Mouse (Mus musculus) forebrain, embryonic 11.5 days (tissue): ENCODE data around the gene Rnaseh1. TPM values are rescaled to one million over a fixed set of nuclear protein-coding genes. Genes with fewer than 3 reads are reported as not detected.

Experiments
- ATAC-seq: fragments of 200-750 bp; cut with Nextera tagmentation; replicated peaks from 2 replicates; pipeline ENCODE4 v1.8.0; 2017; ENCODE audit warnings: moderate TSS enrichment; ENCODE audit not compliant: low FRiP score
- DNase-seq: peaks from one replicate; pipeline ENCODE4 v3.0.0-alpha.2; 2017; ENCODE audit warnings: low spot score
- H3K27ac ChIP-seq: fragments of 300-500 bp; sonication (generic); 2 replicates; pipeline ENCODE4 v1.5.1; 2014; ENCODE audit warnings: low read depth, low read length
- H3K27me3 ChIP-seq: fragments of 300-500 bp; sonication (generic); 2 replicates; pipeline ENCODE4 v1.6.1; 2014; ENCODE audit warnings: mild to moderate bottlenecking, low read length, mixed read lengths; ENCODE audit not compliant: control insufficient read depth, insufficient read depth
- H3K36me3 ChIP-seq: fragments of 300-500 bp; sonication (generic); 2 replicates; pipeline ENCODE4 v1.6.1; 2014; ENCODE audit warnings: mild to moderate bottlenecking, low read length, moderate library complexity, mixed read lengths; ENCODE audit not compliant: control insufficient read depth, insufficient read depth
- H3K4me1 ChIP-seq: fragments of 300-500 bp; sonication (generic); replicated peaks from 2 replicates; pipeline ENCODE4 v1.6.1; 2014; ENCODE audit warnings: low read length, mixed read lengths; ENCODE audit not compliant: control insufficient read depth, insufficient read depth
- H3K4me2 ChIP-seq: fragments of 300-500 bp; sonication (generic); 2 replicates; pipeline ENCODE4 v1.6.1; 2014; ENCODE audit warnings: low read depth, mild to moderate bottlenecking, low read length, moderate library complexity, mixed read lengths; ENCODE audit not compliant: severe bottlenecking
- H3K4me3 ChIP-seq: fragments of 300-500 bp; sonication (generic); 2 replicates; pipeline ENCODE4 v1.5.1; 2014; ENCODE audit warnings: low read depth, low read length
- H3K9ac ChIP-seq: fragments of 300-500 bp; sonication (generic); 2 replicates; pipeline ENCODE4 v1.6.1; 2014; ENCODE audit warnings: low read length
- H3K9me3 ChIP-seq: fragments of 300-500 bp; sonication (generic); 2 replicates; pipeline ENCODE4 v1.6.1; 2016; ENCODE audit warnings: low read length, mixed read lengths; ENCODE audit not compliant: control insufficient read depth
- WGBS: fragments of 180-500 bp; shearing (Covaris S2); extraction: QIAGEN DNeasy Blood & Tissue Kit; methylation state at CpG from one replicate; pipeline ENCODE4 v1.1.7; 2014; 5-methylcytosine and 5-hydroxymethylcytosine counted together
- polyA plus RNA-seq: library from polyadenylated mRNA; unstranded; fragments of >200 nt; fragmentation: Nextera tagmentation; extraction: Ambion mirVana; gene quantifications from 2 replicates; pipeline ENCODE4 v1.2.1, GENCODE M21; 2014

Gene Rnaseh1
- polyA plus RNA-seq, 1 experiment from 2014 or later = 27.6 TPM

DNA sequence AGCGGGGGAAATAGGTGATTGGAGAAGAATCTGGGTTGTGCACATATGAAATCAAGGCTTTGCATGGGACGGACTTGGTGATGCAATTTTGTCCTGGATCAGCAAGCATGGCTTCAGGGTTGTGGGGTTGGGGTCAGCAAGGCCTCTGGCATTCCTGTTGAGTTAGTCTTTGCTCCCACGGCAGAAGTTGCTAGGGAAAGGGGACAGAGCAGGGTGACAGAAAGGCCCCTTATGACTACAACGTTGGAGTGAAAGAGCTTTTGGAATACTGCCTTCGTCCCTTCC, 26.5 kb downstream of the Rnaseh1 start:
- H3K4me1 ChIP-seq = peaks cover 6% of the 10 kb centered on the region
- peak overlapping the region; percentile 72 for H3K27ac ChIP-seq
- peak overlapping the region; percentile 52 for H3K9ac ChIP-seq
- H3K4me2 ChIP-seq = peak overlapping the region; percentile 49
- no peaks in the 10 kb centered on the region; the same call in 1 of the 2 replicates for H3K36me3 ChIP-seq
- H3K9me3 ChIP-seq = no peaks in the 10 kb centered on the region
- no peak for DNase-seq
- ATAC-seq = no peak
- no peaks in the 10 kb centered on the region for H3K27me3 ChIP-seq
- H3K4me3 ChIP-seq = peak overlapping the region; percentile 48
- 73% methylated on average over 5 of the region's 5 CpGs for WGBS

DNA sequence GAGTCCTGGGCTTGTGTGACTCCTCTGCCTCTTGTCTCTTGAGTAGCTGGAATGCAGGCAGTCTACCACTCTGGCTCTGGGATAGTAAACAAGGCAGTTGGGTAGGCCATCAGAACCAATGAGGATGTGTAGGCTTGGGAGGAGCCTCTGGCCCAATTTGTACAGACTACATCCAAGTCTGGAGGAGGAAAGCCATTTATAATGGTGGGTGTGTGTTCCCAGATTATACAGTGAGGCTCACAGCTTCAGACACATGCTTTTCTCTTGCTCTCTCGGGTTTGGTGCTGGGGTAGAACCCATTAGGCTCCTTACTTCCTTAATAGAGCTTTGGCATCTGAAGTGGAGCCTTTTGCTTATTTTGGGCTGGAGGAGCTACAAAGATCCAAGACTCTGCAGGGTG, 35.3 kb downstream of the Rnaseh1 start:
- 83% methylated on average over 1 of the region's 1 CpGs for WGBS
- H3K9ac ChIP-seq = no peak overlapping the region

DNA sequence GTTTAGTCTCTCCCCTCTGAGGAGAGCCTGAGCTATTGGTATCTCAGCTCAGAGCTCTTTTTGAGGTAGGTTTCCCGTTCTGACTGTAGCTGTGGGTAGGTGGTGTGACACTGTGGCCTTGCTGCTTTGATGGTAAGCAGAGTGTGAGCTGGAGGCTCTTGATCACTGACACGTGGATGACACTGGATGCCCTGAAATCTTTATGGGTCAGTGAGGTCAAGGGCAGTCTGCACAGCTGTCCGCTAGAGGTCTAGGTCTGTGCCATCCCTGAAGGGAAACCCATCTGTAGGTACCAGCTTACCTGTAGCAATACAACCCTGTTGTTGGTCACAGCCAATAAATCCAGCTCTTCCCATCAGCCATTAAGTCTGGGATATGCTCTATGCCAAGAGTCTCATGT, 36.4 kb downstream of the Rnaseh1 start:
- Histone ChIP-seq H3K27ac (no peak overlapping the region), H3K9ac (no peak overlapping the region), H3K4me2 (no peak overlapping the region), H3K27me3 (no peaks in the 10 kb centered on the region), H3K4me1 (no peaks in the 10 kb centered on the region), H3K9me3 (no peaks in the 10 kb centered on the region), H3K36me3 (no peaks in the 10 kb centered on the region; the same call in 1 of the 2 replicates), H3K4me3 (no peak overlapping the region)
- WGBS = 77% methylated on average over 3 of the region's 3 CpGs
- ATAC-seq (no peak), DNase-seq (no peak)

More for the DNA sequence above, 35.3 kb downstream of the Rnaseh1 start:
- Histone ChIP-seq H3K4me3 (no peak overlapping the region), H3K27me3 (no peaks in the 10 kb centered on the region), H3K4me2 (no peak overlapping the region), H3K9me3 (no peaks in the 10 kb centered on the region), H3K4me1 (no peaks in the 10 kb centered on the region), H3K36me3 (no peaks in the 10 kb centered on the region; the same call in 1 of the 2 replicates), H3K27ac (no peak overlapping the region)
- no peak for ATAC-seq
- no peak for DNase-seq

DNA sequence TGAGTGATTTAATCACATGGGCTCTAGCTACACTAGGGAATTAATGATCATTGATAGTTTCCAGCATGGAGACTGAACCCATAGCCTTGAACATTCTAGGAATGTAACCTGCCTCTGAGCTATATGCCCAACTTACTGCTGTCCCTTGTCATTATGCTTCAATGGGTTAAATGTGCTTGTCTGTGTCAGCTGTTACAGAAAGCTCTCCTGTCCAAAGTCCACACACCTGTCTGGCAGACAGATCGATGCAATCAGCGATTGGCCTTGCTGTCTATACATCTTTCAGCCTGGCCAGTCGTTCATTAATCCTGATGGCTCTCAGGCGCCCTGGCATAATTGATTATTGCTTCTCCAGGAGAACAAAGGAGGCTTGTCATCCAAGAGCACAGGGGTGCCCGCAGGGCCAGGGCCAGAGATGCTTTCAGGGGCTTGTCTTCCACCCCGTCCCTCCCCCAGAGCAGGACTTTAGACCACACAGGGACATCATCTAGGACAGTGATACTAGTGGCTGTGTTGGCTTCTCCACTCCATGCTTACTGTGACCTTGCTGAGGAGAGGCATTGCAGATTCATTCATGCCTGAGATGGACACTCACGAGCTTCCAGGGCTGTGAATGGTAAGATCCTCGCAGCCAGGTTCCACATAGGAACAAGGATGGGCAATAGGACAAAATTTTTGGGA, 36.9 kb downstream of the Rnaseh1 start:
- no peak overlapping the region for H3K4me2 ChIP-seq
- no peak overlapping the region for H3K4me3 ChIP-seq
- no peaks in the 10 kb centered on the region for H3K27me3 ChIP-seq
- H3K36me3 ChIP-seq = no peaks in the 10 kb centered on the region; the same call in 1 of the 2 replicates
- H3K4me1 ChIP-seq = no peaks in the 10 kb centered on the region
- H3K27ac ChIP-seq = no peak overlapping the region
- ATAC-seq (no peak), DNase-seq (no peak)
- no peaks in the 10 kb centered on the region for H3K9me3 ChIP-seq
- WGBS = 71% methylated on average over 8 of the region's 8 CpGs
- no peak overlapping the region for H3K9ac ChIP-seq

DNA sequence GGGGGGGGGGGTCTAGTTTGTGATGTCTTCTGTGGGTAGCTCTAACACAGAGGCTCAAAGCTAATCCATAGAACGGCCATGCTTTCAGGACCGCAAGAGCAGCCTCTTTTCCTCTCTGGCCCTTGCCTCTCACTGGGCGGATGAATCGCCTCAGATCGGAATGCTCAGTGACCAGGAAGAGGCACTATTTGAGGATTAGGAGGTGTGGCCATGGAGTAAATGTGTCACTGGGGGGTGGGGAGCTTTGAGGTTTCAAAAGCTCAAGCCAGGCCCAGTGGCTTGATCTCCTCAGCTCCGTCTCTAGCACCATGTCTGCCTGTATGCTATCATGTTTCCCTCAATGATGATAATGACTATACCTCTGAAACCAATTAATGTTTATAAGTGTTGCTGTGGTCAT, 39.6 kb downstream of the Rnaseh1 start:
- H3K9ac ChIP-seq = no peak overlapping the region
- no peaks in the 10 kb centered on the region for H3K27me3 ChIP-seq
- H3K9me3 ChIP-seq = no peaks in the 10 kb centered on the region
- DNase-seq (no peak), ATAC-seq (no peak)
- H3K4me1 ChIP-seq = no peaks in the 10 kb centered on the region
- no peaks in the 10 kb centered on the region; the same call in 1 of the 2 replicates for H3K36me3 ChIP-seq
- no peak overlapping the region for H3K4me3 ChIP-seq
- no peak overlapping the region for H3K4me2 ChIP-seq
- H3K27ac ChIP-seq = no peak overlapping the region
- WGBS = 71% methylated on average over 6 of the region's 6 CpGs

DNA sequence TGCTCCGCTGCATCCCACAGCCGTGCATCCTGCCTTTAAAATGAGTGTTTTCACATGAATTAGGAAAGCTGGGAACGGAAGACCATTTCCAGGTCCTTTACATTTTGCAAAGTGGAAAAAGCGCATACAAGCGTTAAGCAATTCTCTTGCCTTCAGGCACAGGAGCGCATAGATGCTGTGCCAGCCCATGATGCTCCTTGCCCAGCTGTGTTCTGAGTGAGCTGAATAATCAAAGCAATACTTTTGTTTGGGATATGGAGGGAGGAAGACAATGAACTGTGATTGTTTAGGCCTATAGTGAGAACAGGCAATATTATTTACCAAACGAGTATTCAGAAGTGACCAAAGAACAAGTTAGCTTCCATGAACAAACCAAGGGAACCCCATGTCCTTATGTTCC, 41.3 kb downstream of the Rnaseh1 start:
- Histone ChIP-seq H3K4me2 (no peak overlapping the region), H3K4me1 (no peaks in the 10 kb centered on the region), H3K27me3 (no peaks in the 10 kb centered on the region), H3K4me3 (no peak overlapping the region), H3K9ac (no peak overlapping the region), H3K9me3 (no peaks in the 10 kb centered on the region), H3K36me3 (no peaks in the 10 kb centered on the region; the same call in 1 of the 2 replicates), H3K27ac (no peak overlapping the region)
- WGBS = 94% methylated on average over 7 of the region's 7 CpGs
- DNase-seq (no peak), ATAC-seq (no peak)

DNA sequence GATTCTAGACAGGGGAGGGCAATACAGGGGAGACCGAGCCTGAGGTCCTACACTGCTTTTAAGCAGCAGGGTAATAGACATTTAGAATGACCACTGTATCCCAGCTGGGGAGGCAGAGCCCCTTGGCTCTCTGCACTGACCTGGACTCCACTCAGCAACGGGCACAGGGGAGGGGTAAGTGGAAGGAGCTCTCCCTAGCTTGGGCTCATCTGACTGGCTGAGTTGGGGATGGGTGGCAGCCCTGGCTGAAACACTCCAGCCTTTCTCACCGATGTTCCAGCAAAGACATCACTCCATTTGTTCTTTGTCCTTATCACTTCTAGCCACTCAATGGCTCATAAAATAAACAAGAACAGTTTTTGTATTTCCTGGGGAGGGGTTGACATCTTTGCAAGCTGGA, 44.3 kb downstream of the Rnaseh1 start:
- no peak overlapping the region for H3K4me3 ChIP-seq
- H3K9ac ChIP-seq = no peak overlapping the region
- H3K27me3 ChIP-seq = no peaks in the 10 kb centered on the region
- no peaks in the 10 kb centered on the region for H3K4me1 ChIP-seq
- DNase-seq (no peak), ATAC-seq (no peak)
- WGBS = 79% methylated on average over 3 of the region's 3 CpGs
- H3K27ac ChIP-seq = no peak overlapping the region
- no peaks in the 10 kb centered on the region for H3K9me3 ChIP-seq
- no peaks in the 10 kb centered on the region; the same call in 1 of the 2 replicates for H3K36me3 ChIP-seq
- H3K4me2 ChIP-seq = no peak overlapping the region

DNA sequence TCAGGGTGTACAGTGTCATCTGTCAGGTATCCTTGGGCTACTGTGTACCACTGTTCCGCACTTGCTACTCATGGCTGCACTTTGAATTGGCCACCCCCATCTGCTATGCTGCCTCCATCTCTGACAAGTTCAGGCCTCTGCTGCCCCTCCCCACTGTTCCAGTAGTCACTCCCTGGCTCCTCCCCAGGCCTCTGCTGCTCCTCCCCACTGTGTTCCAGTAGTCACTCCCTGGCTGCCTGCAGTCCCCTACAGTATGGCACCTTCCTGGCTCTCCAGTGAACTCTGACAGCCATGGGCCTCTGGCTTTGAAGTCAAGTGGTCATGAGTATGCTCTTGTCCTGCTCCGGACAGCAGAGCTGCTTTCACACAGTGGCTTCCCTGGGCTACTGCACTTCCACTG, 44.8 kb downstream of the Rnaseh1 start:
- Histone ChIP-seq H3K9ac (no peak overlapping the region), H3K27me3 (no peaks in the 10 kb centered on the region), H3K9me3 (no peaks in the 10 kb centered on the region), H3K4me1 (no peaks in the 10 kb centered on the region), H3K36me3 (no peaks in the 10 kb centered on the region; the same call in 1 of the 2 replicates), H3K4me2 (no peak overlapping the region), H3K4me3 (no peak overlapping the region), H3K27ac (no peak overlapping the region)
- ATAC-seq = no peak
- DNase-seq = no peak
- 88% methylated on average over 2 of the region's 2 CpGs for WGBS

DNA sequence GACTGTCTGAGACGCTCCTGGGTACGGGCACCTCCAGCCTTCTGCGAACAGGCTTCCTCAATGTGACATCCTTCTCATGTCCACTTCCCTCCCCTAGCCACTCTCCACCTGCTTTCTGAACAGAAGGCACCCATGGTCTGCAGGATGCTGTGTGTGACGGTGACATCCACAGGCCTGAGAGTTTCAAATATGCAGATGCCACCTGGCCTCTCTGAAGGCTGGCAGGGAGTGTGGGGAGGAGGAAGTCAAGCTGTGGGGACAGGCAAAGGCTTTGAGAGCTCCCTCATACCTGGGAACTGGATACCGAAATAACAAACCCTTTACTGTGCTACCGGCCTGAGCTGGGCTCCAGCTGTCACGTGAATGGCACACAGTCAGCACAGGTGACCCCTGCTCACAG, 45.4 kb downstream of the Rnaseh1 start:
- Histone ChIP-seq H3K4me2 (no peak overlapping the region), H3K9ac (no peak overlapping the region), H3K27me3 (no peaks in the 10 kb centered on the region), H3K4me3 (no peak overlapping the region), H3K27ac (no peak overlapping the region), H3K4me1 (no peaks in the 10 kb centered on the region), H3K9me3 (no peaks in the 10 kb centered on the region), H3K36me3 (no peaks in the 10 kb centered on the region; the same call in 1 of the 2 replicates)
- DNase-seq = no peak
- 91% methylated on average over 7 of the region's 7 CpGs for WGBS
- no peak for ATAC-seq
